Mouse (Mus musculus): ENCODE data around the gene Fbf1.
"Not testable (repeated sequence)": the region's sequence is repeated elsewhere in the genome, so short reads cannot be mapped to it uniquely, and the experiment has no call there.

Gene Fbf1

GRCm38 (mm10) chr11:116134171-116134570, 33.8 kb downstream of the Fbf1 start:
- no peak for DNase-seq (ENCODE audit: low spot score in 2 of 2)

DNA sequence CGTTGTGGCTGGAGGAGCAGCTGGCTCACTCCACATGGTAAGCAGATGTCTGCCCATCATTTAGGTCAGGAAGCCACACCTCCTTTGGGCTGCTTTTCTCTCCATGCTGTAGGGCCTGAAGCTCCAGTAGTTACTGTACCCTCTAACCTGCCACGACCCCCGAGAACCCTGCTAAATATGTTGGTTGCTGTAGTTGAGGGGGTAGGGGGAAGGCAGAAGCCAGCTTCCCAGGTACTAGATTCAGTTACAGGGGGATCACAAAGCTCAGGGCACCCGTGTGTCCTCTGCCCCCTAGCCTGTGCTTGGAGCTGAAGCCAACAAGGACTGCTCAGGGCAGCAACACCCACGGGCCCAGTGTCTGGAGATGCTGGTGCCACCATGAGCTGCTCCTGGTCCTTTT, 34.5 kb downstream of the Fbf1 start:
- DNase-seq (ENCODE audit: low spot score in 2 of 2): peak in 1 of 2 experiments; percentile 29

DNA sequence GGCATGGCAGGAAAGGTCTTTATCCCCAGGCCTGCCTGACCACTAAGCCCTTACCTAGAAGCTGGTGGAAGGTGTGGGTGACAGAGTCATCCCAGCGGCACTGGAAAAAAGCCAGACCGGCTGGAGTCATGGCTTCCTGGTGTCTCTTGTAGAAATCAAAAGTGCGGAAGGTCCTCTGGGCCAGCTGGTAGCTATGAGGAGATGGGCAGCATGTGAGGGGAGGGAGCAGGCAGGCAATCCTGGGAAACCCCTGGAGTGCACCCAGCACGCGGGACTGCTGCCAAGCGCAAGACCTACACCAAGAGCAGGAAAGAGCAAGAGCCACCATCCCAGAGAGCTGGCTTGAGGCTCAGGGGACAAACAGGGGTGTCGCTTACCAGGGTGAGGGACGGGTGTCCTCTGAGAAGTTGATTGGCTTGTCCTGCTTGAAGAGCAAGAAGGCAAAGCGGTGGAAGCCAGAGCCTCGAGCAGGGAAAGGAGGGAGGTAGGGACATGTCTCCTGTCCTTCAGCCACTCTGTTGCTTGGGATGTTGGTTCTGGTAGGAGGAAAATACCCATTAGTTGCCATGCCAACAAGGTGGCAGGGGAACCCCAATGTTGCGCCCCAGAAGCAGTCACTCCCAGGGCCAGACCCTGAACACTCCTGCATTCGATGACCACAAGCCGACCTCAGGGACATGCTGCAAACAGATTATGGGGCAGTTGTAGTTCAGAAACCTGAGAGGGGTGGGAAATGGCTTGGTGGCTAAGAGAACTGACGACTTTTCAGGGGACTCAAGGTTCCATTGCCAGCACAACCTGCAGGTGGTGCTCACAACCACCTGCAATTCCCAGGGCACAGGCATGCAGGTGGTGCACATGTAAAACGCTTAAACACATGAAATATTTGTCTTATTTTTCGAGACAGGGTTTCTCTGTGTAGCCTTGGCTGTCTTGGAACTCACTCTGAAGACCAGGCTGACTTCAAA, 35.3 kb downstream of the Fbf1 start:
- peak in 1 of 2 experiments; percentile 33 for DNase-seq (ENCODE audit: low spot score in 2 of 2)

GRCm38 (mm10) chr11:116131349-116132170, 36.4 kb downstream of the Fbf1 start:
- peak in 1 of 2 experiments; percentile 28 for DNase-seq (ENCODE audit: low spot score in 2 of 2)

DNA sequence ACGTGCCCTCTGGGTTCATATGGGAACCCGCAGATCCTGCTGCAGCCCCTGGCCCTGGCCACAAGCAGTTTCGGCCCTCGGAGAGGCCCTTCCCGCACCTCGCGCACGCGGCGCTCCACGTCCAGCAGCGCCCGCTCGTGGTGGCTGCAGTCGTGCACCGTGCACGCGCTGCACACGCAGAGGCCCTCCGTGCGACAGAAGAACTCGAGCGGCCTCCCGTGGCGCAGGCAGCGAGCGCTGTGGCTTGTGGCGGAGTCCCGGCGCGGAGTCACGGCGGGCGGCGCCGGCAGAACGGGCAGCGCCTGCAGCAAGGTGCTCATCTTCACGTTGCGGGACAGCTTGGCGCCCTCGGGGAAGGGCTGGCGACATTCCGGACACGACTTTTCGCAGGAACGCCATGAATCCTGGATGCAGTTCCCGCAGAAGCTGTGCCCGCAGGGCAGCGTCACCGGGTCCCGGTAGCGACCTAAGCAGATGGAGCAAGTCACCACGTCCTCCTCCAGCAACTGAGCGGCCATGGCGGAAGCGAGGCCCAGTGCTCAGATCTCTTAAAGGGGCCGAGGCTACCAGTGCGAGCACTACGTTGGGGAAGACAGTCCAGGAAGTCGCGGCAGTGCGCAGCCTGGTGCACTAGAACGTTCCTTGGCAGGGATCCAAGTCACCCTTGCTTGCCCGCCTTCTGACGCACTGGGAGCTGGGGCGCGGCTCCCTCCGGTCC, 37.3 kb downstream of the Fbf1 start, which contains the start of gene Trim65:
Gene Trim65, minus strand, starts transcription at position 641 of the 718 bp plus-strand sequence.
- peak; percentile 92 to 94 for DNase-seq (ENCODE audit: low spot score in 2 of 2)

- peak in 1 of 2 experiments; percentile 26 for DNase-seq (ENCODE audit: low spot score in 2 of 2)
These were observed 37.9 kb downstream of the Fbf1 start for GRCm38 (mm10) chr11:116129993-116130487.

- DNase-seq (ENCODE audit: low spot score in 2 of 2): peak in 1 of 2 experiments; percentile 17
These were observed 38.7 kb downstream of the Fbf1 start for GRCm38 (mm10) chr11:116129091-116129790.

DNA sequence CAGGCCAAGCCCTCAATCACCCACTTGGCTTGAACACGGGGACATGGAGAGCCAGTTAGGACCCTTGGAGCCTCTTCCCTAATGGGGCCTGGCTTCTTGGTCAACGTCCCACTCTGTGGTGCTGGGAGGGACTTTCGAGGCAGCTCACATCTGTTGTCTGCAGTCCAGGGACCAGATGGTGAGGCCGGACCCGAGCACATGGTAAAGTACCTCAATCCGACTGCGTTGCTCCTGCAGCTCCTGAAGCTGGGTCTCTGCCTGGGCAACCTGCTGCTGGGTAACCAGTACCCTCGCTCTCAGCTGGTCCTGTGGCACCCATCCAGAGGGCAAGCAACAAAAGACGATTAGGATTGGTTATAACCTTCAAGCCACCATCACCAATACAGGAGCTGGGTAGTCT, 40.0 kb downstream of the Fbf1 start:
- peak in 1 of 2 experiments; percentile 40 for DNase-seq (ENCODE audit: low spot score in 2 of 2)

DNA sequence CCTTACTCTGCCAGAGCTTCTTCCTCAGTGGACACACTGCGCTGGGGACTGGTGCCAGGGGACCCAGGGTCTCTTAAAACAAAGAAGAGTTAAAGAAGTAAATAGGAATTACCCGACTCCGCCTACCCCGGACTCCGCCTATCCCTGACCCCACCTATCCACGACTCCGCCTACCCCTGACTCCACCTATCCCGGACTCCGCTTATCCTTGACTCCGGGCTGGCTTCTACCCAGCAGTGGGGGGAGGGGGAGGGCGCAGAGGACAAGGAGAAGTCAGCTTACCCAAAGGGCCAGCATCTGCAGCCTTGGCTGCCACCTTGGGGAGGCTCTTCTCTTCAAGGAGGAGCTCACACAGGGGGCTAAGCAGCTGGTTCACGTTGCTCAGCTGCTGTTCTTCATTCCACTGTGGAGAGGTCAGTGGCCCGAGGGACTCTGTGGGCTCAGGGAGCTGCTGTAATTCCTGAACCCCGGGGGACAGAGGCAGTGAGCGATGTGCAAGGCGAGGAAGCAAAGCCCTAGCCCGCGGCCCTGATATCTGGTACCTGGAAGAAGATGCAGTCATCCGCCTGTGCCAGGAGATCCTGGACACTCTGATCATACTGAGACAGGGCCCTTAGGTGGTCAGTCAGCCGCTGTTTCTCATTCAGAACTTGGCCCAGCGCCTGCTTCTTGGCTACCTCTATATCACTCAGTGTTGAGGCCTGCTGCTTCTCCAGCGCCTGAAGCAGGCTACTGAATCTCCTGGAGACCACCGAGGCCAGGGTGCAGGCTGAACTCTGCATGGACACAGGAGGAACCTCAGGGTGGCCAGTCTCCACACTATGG, 40.6 kb downstream of the Fbf1 start, which contains the start of gene Trim47:
Gene Trim47, minus strand, starts transcription at position 55 of the 825 bp plus-strand sequence.
- peak; percentile 41 to 62 for DNase-seq (ENCODE audit: low spot score in 2 of 2)

GRCm38 (mm10) chr11:116126261-116126660, 41.7 kb downstream of the Fbf1 start:
- no peak for DNase-seq (ENCODE audit: low spot score in 2 of 2)

DNA sequence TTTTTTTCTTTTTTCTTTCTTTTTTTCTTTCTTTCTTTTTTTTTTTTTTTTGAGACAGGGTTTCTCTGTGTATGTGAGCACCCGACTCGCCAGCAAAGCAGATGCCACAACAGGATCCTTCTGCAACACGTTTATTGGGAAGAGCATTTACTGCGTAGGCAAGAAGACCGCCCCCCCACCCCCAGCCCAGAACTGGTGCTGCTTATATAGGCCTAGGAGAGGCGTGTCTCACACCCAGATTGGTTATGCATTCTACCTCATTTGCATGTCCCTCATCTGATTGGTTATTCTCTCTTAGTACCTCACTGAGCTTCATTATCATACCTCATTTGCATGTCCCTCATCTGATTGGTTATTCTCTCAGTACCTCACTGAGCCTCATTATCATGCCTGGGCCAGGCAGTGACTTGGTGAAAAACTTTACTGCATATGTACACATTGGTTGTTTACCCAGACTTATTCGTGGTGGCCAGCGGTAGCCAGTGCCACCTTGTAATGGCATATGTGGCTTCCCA, 46.2 kb downstream of the Fbf1 start:
- DNase-seq (ENCODE audit: low spot score in 2 of 2): not testable (repeated sequence)

GRCm38 (mm10) chr11:116117819-116118218, 50.1 kb downstream of the Fbf1 start:
- DNase-seq (ENCODE audit: low spot score in 2 of 2): no peak

GRCm38 (mm10) chr11:116117241-116117640, 50.7 kb downstream of the Fbf1 start:
- DNase-seq (ENCODE audit: low spot score in 2 of 2): no peak

DNA sequence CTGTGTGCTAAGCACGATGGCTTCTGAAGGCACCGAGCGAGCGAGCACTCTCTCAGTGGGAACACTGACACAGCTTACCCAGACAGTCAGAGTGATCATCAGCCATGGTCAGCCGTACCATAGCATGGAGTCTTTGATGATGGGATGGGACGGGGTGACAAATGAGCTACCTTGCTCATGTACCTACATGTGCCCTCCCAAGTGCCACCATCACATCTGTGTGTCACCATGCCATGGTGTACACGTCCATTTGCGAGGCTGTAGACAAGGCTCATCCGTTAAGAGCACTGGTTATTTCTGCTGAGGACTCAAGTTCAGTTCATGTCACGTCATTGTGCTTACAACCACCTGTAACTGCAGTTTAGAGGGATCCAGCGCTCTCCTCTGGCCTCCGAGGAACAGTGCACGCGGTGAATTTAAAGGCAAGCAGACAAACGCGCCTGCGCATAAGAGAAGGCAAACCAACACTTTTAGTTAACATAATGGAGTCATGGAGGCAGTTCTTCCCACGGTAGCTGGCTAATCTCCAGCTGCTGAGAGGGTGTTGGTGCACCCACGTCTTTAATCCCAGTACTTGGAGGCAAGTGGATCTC, 56.3 kb downstream of the Fbf1 start:
- no peak for DNase-seq (ENCODE audit: low spot score in 2 of 2)

DNA sequence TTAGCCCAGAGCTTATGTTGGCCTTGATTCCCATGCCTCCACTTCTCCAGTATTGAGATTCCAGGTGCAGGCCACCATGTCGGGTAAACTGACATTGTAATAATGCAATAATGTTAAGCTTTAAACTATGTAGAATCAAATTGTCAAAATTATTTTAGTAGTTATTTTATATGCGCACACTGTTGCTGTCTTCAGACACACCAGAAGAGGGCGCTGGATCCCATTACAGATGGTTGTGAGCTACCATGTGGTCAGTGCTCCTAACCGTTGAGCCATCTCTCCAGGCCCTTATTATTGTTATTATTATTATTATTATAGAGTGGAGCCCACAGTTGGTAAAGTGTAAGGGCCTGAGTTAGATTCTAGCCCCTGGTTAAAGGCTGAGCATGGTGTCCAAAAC, 56.9 kb downstream of the Fbf1 start:
- no peak for DNase-seq (ENCODE audit: low spot score in 2 of 2)

- DNase-seq (ENCODE audit: low spot score in 2 of 2): no peak
These were observed 57.4 kb downstream of the Fbf1 start for GRCm38 (mm10) chr11:116110540-116110939.

GRCm38 (mm10) chr11:116110131-116110530, 57.8 kb downstream of the Fbf1 start:
- DNase-seq (ENCODE audit: low spot score in 2 of 2): peak; percentile 53 to 60

DNA sequence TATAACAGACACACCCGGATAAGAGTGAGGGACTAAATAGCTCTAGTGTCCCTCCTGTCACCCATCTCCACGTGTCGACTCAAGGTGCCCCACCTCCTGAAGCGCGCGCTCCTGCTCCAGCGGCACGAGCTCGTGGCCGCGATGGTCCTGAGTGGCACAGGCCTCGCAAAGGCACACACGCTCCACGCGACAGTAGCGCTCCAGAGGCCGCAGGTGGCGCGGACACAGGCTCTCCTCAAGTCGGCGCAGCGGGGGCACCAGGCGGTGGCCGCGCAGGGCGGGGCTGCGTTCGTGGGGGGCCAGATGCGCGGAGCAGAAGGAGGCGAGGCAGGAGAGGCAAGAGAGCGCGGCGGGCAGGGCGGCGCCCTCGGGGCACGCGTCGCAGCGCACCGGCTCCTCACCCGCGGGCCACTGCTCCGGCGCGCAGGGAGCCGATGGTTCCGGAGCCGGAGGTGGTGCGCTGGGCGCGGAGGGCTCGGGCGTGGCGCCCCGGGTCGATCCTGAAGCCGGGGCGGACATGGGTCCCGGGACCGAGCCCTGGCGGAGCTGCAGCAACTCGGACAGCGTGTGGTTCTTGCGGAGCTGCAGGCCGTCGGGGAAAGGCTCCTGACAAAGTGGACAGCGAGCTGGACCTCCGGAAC, 58.4 kb downstream of the Fbf1 start:
- peak in 1 of 2 experiments; percentile 32 for DNase-seq (ENCODE audit: low spot score in 2 of 2)
